Mouse (Mus musculus) cerebellum, adult 11 months (tissue): ENCODE measurements around the gene AI413582.

Experiments
- DNase-seq: peaks from one replicate; pipeline ENCODE4 v3.0.0; 2022

Gene AI413582

DNA sequence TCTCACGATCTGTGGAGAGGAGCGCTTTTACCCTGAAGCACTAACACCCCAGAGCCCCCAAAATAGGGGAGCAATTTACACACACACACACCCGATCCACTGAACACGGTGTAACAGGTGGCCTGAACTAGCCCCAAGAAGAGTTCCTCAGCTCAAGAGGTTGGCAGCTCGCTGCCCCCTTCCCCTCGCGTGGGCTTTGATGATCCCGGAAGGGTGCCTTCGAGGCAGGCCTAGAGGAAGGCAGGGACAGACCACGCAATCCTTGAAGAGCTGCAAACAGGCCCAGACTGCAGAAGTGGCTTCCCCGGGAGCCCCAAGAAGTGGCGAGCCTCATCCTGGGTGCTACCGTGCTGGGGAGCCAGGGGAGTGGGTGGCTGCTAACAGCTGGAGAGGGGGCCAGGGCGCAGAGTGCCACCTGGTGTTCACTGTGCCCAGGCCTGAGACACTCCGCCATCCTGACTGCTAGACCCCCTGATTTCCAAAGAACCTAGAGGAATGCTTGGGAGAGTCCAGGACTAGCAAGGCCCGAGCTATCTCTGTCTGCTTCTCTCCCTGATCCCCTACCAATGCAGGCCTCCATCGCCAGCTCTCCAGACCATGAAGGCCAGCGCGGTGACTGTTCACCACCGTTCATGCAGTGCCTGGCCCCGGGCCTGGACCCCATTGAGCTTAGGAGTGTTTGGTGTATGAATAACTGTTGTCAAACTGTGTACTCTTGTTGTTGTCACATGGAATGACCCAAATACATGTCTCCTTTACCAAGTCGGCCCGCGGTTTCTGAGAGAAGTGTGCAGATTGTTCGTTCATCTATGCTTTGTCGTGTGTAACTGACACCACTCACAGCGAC is 51.4 kb downstream of the AI413582 start:
- DNase-seq, result no peak
